Mouse (Mus musculus) kidney, embryonic 14.5 days (tissue): ENCODE data around the gene Arl6ip5. TPM values are rescaled to one million over a fixed set of nuclear protein-coding genes. Genes with fewer than 3 reads are reported as not detected.

Source experiments
- ATAC-seq: fragments of 200-750 bp; cut with Nextera tagmentation; 2 replicates; pipeline ENCODE4 v1.8.0; 2017; ENCODE audit warnings: moderate number of reproducible peaks, mild to moderate bottlenecking, moderate TSS enrichment, moderate library complexity; ENCODE audit not compliant: low FRiP score, low TSS enrichment
- H3K27ac ChIP-seq: fragments of 300-500 bp; sonication (generic); 2 replicates; pipeline ENCODE4 v1.5.1; 2014; ENCODE audit warnings: low read depth, mild to moderate bottlenecking, low read length, moderate library complexity, mixed read lengths
- H3K27me3 ChIP-seq: fragments of 300-500 bp; sonication (generic); 2 replicates; pipeline ENCODE4 v1.6.1; 2014; ENCODE audit warnings: mild to moderate bottlenecking, low read length; ENCODE audit not compliant: control insufficient read depth, insufficient read depth
- H3K36me3 ChIP-seq: fragments of 300-500 bp; sonication (generic); 2 replicates; pipeline ENCODE4 v1.6.1; 2014; ENCODE audit warnings: low read length, mixed read lengths; ENCODE audit not compliant: control insufficient read depth, insufficient read depth
- H3K4me1 ChIP-seq: fragments of 300-500 bp; sonication (generic); 2 replicates; pipeline ENCODE4 v1.6.1; 2014; ENCODE audit warnings: low read length, mixed read lengths; ENCODE audit not compliant: control insufficient read depth, insufficient read depth
- H3K4me2 ChIP-seq: fragments of 300-500 bp; sonication (generic); replicated peaks from 2 replicates; pipeline ENCODE4 v1.6.1; 2014; ENCODE audit warnings: low read depth, mild to moderate bottlenecking, low read length
- H3K4me3 ChIP-seq: fragments of 300-500 bp; sonication (generic); 2 replicates; pipeline ENCODE4 v1.5.1; 2014; ENCODE audit warnings: mild to moderate bottlenecking, low read length
- H3K9ac ChIP-seq: fragments of 300-500 bp; sonication (generic); 2 replicates; pipeline ENCODE4 v1.6.1; 2014; ENCODE audit warnings: low read depth, mild to moderate bottlenecking, low read length, moderate library complexity
- H3K9me3 ChIP-seq: fragments of 300-500 bp; sonication (generic); 2 replicates; pipeline ENCODE4 v1.6.1; 2016; ENCODE audit warnings: low read length; ENCODE audit not compliant: control insufficient read depth
- WGBS: fragments of 180-500 bp; shearing (Covaris S2); extraction: QIAGEN DNeasy Blood & Tissue Kit; methylation state at CpG from one replicate; pipeline ENCODE4 v1.1.7; 2014; 5-methylcytosine and 5-hydroxymethylcytosine counted together
- polyA plus RNA-seq: library from polyadenylated mRNA; unstranded; fragments of >200 nt; fragmentation: Nextera tagmentation; extraction: Ambion mirVana; gene quantifications from 2 replicates; pipeline ENCODE4 v1.2.1, GENCODE M21; 2014

Arl6ip5 gene
- polyA plus RNA-seq = 25.9 and 62.3 TPM in 2 replicates

GRCm38 (mm10) chr6:97210191-97210961 lies at the start of gene Arl6ip5:
Arl6ip5 (plus strand) TSS chr6:97210689.
- Histone ChIP-seq H3K36me3 (no peaks in the 10 kb centered on the region), H3K4me1 (peaks cover 4% of the 10 kb centered on the region; the same call in 1 of the 2 replicates), H3K4me2 (peak within 1 kb of the TSS; percentile 76), H3K4me3 (peak within 1 kb of the TSS; percentile 59), H3K27ac (no peak within 1 kb of the TSS; the same call in 1 of the 2 replicates), H3K9me3 (no peaks in the 10 kb centered on the region), H3K27me3 (no peaks in the 10 kb centered on the region), H3K9ac (peak within 1 kb of the TSS; percentile 67)
- WGBS = 11% methylated on average over 32 of the region's 32 CpGs
- peak; percentile 70 for ATAC-seq

GRCm38 (mm10) chr6:97175716-97176115 lies 34.8 kb upstream of the Arl6ip5 start:
- Histone ChIP-seq H3K4me3 (no peak overlapping the region), H3K4me2 (no peak overlapping the region), H3K9ac (no peak overlapping the region), H3K4me1 (peaks cover 11% of the 10 kb centered on the region), H3K27me3 (no peaks in the 10 kb centered on the region), H3K36me3 (peaks cover 37% of the 10 kb centered on the region), H3K9me3 (no peaks in the 10 kb centered on the region), H3K27ac (no peak overlapping the region)
- 43% methylated on average over 11 of the region's 11 CpGs for WGBS
- no peak for ATAC-seq

GRCm38 (mm10) chr6:97178491-97179366 lies 31.8 kb upstream of the Arl6ip5 start, which contains the start of gene Tmf1:
Tmf1 (minus strand) TSS chr6:97179122.
- under 1% methylated on average over 67 of the region's 80 CpGs for WGBS
- no peaks in the 10 kb centered on the region for H3K9me3 ChIP-seq
- H3K36me3 ChIP-seq = peaks cover 15% of the 10 kb centered on the region
- H3K4me2 ChIP-seq = peak within 1 kb of the TSS; percentile 68
- H3K4me3 ChIP-seq = peak within 1 kb of the TSS; percentile 95
- peaks cover 11% of the 10 kb centered on the region for H3K4me1 ChIP-seq
- H3K27ac ChIP-seq = peak within 1 kb of the TSS; percentile 93
- H3K9ac ChIP-seq = peak within 1 kb of the TSS; percentile 95
- peak; percentile 98 for ATAC-seq
- no peaks in the 10 kb centered on the region for H3K27me3 ChIP-seq

- Histone ChIP-seq H3K4me1 (peaks cover 11% of the 10 kb centered on the region), H3K27me3 (no peaks in the 10 kb centered on the region), H3K4me3 (peak overlapping the region; percentile 95), H3K9me3 (no peaks in the 10 kb centered on the region), H3K9ac (peak overlapping the region; percentile 95), H3K27ac (peak overlapping the region; percentile 93), H3K36me3 (peaks cover 19% of the 10 kb centered on the region), H3K4me2 (peak overlapping the region; percentile 68)
- 5% methylated on average over 11 of the region's 11 CpGs for WGBS
- ATAC-seq = peak; percentile 65
These were observed 31.1 kb upstream of the Arl6ip5 start for GRCm38 (mm10) chr6:97179367-97179828.

GRCm38 (mm10) chr6:97200437-97200836 lies 10.1 kb upstream of the Arl6ip5 start:
- H3K9me3 ChIP-seq = no peaks in the 10 kb centered on the region
- peaks cover 31% of the 10 kb centered on the region for H3K36me3 ChIP-seq
- H3K4me2 ChIP-seq = no peak overlapping the region
- no peak for ATAC-seq
- no peak overlapping the region for H3K4me3 ChIP-seq
- peaks cover 9% of the 10 kb centered on the region; the same call in 1 of the 2 replicates for H3K4me1 ChIP-seq
- no peaks in the 10 kb centered on the region for H3K27me3 ChIP-seq
- no peak overlapping the region for H3K9ac ChIP-seq
- H3K27ac ChIP-seq = no peak overlapping the region
- 61% methylated on average over 3 of the region's 3 CpGs for WGBS

- WGBS = 88% methylated on average over 3 of the region's 3 CpGs
- Histone ChIP-seq H3K27me3 (no peaks in the 10 kb centered on the region), H3K4me2 (no peak overlapping the region), H3K27ac (no peak overlapping the region), H3K36me3 (peaks cover 16% of the 10 kb centered on the region), H3K9me3 (no peaks in the 10 kb centered on the region), H3K4me3 (no peak overlapping the region), H3K4me1 (peaks cover 9% of the 10 kb centered on the region; the same call in 1 of the 2 replicates), H3K9ac (no peak overlapping the region)
- no peak for ATAC-seq
These were observed 8.0 kb upstream of the Arl6ip5 start for GRCm38 (mm10) chr6:97202477-97202876.

GRCm38 (mm10) chr6:97204252-97204869 lies 6.1 kb upstream of the Arl6ip5 start:
- Histone ChIP-seq H3K27me3 (no peaks in the 10 kb centered on the region), H3K4me1 (peaks cover 9% of the 10 kb centered on the region; the same call in 1 of the 2 replicates), H3K4me3 (peak overlapping the region; percentile 96), H3K9me3 (no peaks in the 10 kb centered on the region), H3K9ac (peak overlapping the region; percentile 96), H3K4me2 (peak overlapping the region; percentile 64), H3K36me3 (peaks cover 9% of the 10 kb centered on the region; the same call in 1 of the 2 replicates), H3K27ac (no peak overlapping the region)
- ATAC-seq = no peak
- WGBS = 14% methylated on average over 9 of the region's 9 CpGs

GRCm38 (mm10) chr6:97204952-97205351 lies 5.5 kb upstream of the Arl6ip5 start:
- H3K4me2 ChIP-seq = peak overlapping the region; percentile 64
- peak overlapping the region; percentile 96 for H3K4me3 ChIP-seq
- WGBS = under 1% methylated on average over 16 of the region's 16 CpGs
- H3K27me3 ChIP-seq = no peaks in the 10 kb centered on the region
- H3K27ac ChIP-seq = peak overlapping the region; percentile 83
- peak; percentile 51 for ATAC-seq
- H3K36me3 ChIP-seq = peaks cover 9% of the 10 kb centered on the region; the same call in 1 of the 2 replicates
- peaks cover 9% of the 10 kb centered on the region; the same call in 1 of the 2 replicates for H3K4me1 ChIP-seq
- H3K9me3 ChIP-seq = no peaks in the 10 kb centered on the region
- H3K9ac ChIP-seq = peak overlapping the region; percentile 96
